Mouse (Mus musculus) T-helper 1 cell (primary cell): ENCODE results near the gene Prokr1.

Source experiments
- in situ Hi-C: fragments of 300-600 bp; cut with MboI, MseI; formaldehyde crosslinking; loops from one replicate; pipeline ENCODE4 v1.15.1; 2025; ENCODE audit warnings: high pct_unique_total_duplicates

Prokr1 gene

DNA sequence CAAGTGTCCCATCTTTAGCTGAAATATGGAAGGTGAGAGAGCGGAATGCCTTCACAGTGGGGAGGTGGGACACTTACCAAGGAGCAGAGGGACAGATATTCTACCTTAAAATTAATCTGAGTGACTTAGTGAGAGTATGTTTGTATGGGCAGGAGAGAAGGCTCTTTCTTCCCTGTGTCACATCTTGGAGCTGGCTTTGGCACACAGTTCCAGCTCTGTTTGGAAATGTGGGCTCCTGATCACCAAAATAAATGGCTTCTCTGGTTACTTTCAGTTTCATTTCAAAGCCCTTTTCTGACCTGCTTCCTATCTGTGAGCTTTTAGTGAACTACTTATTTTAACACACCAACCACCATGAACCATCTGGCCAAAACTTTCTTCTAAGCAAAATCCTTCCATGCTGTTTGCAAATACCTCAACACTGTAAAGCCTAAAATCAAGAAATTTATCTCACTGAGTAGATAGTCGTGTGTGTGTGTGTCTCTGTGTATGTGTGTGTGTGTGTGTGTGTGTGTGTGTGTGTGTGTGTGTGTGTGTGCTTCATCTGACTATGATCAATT is 59.0 kb downstream of the Prokr1 start:
- in situ Hi-C loops = loop anchor here (25.0 kb wide), 1 partner anchor 1569 kb away; the partner anchor contains the start of gene Dusp11

DNA sequence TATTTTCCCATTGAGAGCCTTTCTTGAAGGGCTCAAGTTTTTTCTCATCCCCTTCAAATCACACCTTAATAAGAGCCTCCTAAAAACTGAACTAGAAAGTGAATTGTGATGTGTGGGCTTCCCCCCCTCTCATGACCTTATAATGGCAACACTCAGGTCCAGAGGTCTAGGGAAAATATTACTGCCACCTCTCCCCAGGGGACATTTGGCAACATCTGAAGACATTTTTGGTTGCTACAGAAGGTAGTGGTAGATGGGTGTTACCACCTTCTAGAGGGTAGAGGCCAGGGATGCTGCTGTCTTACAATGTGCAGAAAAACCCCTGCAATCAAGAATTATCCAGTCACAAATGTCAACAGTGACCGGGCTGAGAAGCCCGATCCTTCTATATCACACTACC is 60.2 kb downstream of the Prokr1 start:
- in situ Hi-C loops = loop anchor here (25.0 kb wide), 1 partner anchor 1568 kb away; the partner anchor contains the start of gene Dusp11
